Mouse (Mus musculus) heart, embryonic 10.5 days (tissue): ENCODE data around the gene Oprl1. TPM values are rescaled to one million over a fixed set of nuclear protein-coding genes. Genes with fewer than 3 reads are reported as not detected.

Source experiments
- DNase-seq: peaks from one replicate; pipeline ENCODE4 v3.0.0-alpha.2; 2017; ENCODE audit warnings: low spot score
- H3K27ac ChIP-seq: fragments of 300-500 bp; sonication (generic); 2 replicates; pipeline ENCODE4 v1.5.1; 2016; ENCODE audit warnings: mild to moderate bottlenecking
- H3K27me3 ChIP-seq: fragments of 300-500 bp; sonication (generic); 2 replicates; pipeline ENCODE4 v1.6.1; 2016; ENCODE audit warnings: mild to moderate bottlenecking; ENCODE audit not compliant: poor library complexity, insufficient read depth, severe bottlenecking
- H3K36me3 ChIP-seq: fragments of 300-500 bp; sonication (generic); 2 replicates; pipeline ENCODE4 v1.6.1; 2016; ENCODE audit warnings: mild to moderate bottlenecking, moderate library complexity
- H3K4me1 ChIP-seq: fragments of 300-500 bp; sonication (generic); 2 replicates; pipeline ENCODE4 v1.6.1; 2016; ENCODE audit warnings: mild to moderate bottlenecking
- H3K4me3 ChIP-seq: fragments of 300-500 bp; sonication (generic); 2 replicates; pipeline ENCODE4 v1.5.1; 2016; ENCODE audit warnings: mild to moderate bottlenecking, moderate library complexity
- H3K9me3 ChIP-seq: fragments of 300-500 bp; sonication (generic); 2 replicates; pipeline ENCODE4 v1.6.1; 2016; ENCODE audit warnings: mild to moderate bottlenecking, moderate library complexity
- WGBS: fragments of 180-500 bp; shearing (Covaris S2); methylation state at CpG from one replicate; pipeline ENCODE4 v1.1.7; 2016; 5-methylcytosine and 5-hydroxymethylcytosine counted together
- polyA plus RNA-seq: library from polyadenylated mRNA; unstranded; fragments of >200 nt; fragmentation: Nextera tagmentation; extraction: Ambion mirVana; gene quantifications from 2 replicates; pipeline ENCODE4 v1.2.1, GENCODE M21; 2016

The Oprl1 gene
- polyA plus RNA-seq: 6.1 and 6.6 TPM in 2 replicates

DNA sequence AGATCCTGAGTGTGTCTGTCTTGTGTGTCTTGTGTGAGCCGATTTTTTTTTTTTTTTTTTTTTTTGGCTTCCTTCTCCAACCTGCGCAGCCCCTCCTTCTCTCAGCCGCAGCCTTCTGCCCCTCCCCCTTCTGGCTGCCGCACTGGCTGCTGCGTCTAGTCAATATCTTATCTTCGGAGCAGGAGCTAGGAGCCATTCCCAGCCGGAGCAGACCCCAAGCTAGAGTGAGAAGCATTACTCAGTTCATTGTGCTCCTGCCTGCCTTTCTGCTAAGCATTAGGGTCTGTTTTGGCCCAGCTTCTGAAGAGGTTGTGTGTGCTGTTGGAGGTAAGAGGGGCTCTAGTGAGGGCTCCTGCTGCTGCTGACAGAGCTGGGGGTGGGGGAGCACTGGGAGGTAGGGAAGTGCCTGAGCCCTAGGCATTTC lies at the start of gene Oprl1:
Gene Oprl1 (plus strand): TSS at position 114 of the 424 bp plus-strand sequence.
- peak; percentile 85 for DNase-seq
- H3K27me3 ChIP-seq: no peaks in the 10 kb centered on the region
- peaks cover 21% of the 10 kb centered on the region for H3K4me1 ChIP-seq
- H3K4me3 ChIP-seq: peak within 1 kb of the TSS; percentile 54
- 0% methylated on average over 7 of the region's 7 CpGs for WGBS
- H3K9me3 ChIP-seq: no peaks in the 10 kb centered on the region
- peaks cover 13% of the 10 kb centered on the region; the same call in 1 of the 2 replicates for H3K36me3 ChIP-seq
- H3K27ac ChIP-seq: peak within 1 kb of the TSS; percentile 83

- WGBS: 4% methylated on average over 56 of the region's 56 CpGs
- peak overlapping the region; percentile 71 for H3K4me3 ChIP-seq
Observed at GRCm38 (mm10) chr2:181670285-181670912, 44.4 kb upstream of the Oprl1 start.

GRCm38 (mm10) chr2:181670913-181671311 lies 43.9 kb upstream of the Oprl1 start:
- WGBS: 1% methylated on average over 41 of the region's 41 CpGs
- no peak for DNase-seq

More at GRCm38 (mm10) chr2:181670285-181670912, 44.4 kb upstream of the Oprl1 start:
- peaks cover 73% of the 10 kb centered on the region for H3K27me3 ChIP-seq
- peak overlapping the region; percentile 84 for H3K27ac ChIP-seq
- H3K4me1 ChIP-seq: peaks cover 35% of the 10 kb centered on the region
- no peaks in the 10 kb centered on the region; the same call in 1 of the 2 replicates for H3K9me3 ChIP-seq
- H3K36me3 ChIP-seq: peaks cover 4% of the 10 kb centered on the region; the same call in 1 of the 2 replicates
- DNase-seq: no peak

GRCm38 (mm10) chr2:181671326-181671725 lies 43.5 kb upstream of the Oprl1 start, which contains the start of gene Sox18:
Sox18 (minus strand) TSS chr2:181671640.
- peak within 1 kb of the TSS; percentile 71 for H3K4me3 ChIP-seq
- WGBS: under 1% methylated on average over 43 of the region's 43 CpGs
- peaks cover 4% of the 10 kb centered on the region; the same call in 1 of the 2 replicates for H3K36me3 ChIP-seq
- peaks cover 73% of the 10 kb centered on the region for H3K27me3 ChIP-seq
- H3K27ac ChIP-seq: peak within 1 kb of the TSS; percentile 84
- DNase-seq: no peak
- H3K4me1 ChIP-seq: peaks cover 43% of the 10 kb centered on the region
- H3K9me3 ChIP-seq: no peaks in the 10 kb centered on the region; the same call in 1 of the 2 replicates

More at GRCm38 (mm10) chr2:181670913-181671311, 43.9 kb upstream of the Oprl1 start:
- peak overlapping the region; percentile 84 for H3K27ac ChIP-seq
- peaks cover 73% of the 10 kb centered on the region for H3K27me3 ChIP-seq
- H3K9me3 ChIP-seq: no peaks in the 10 kb centered on the region; the same call in 1 of the 2 replicates
- peaks cover 40% of the 10 kb centered on the region for H3K4me1 ChIP-seq
- peaks cover 4% of the 10 kb centered on the region; the same call in 1 of the 2 replicates for H3K36me3 ChIP-seq
- peak overlapping the region; percentile 71 for H3K4me3 ChIP-seq

- H3K4me3 ChIP-seq: no peak overlapping the region
- WGBS: 22% methylated on average over 7 of the region's 7 CpGs
- DNase-seq: no peak
- H3K27me3 ChIP-seq: peaks cover 74% of the 10 kb centered on the region
- no peaks in the 10 kb centered on the region for H3K9me3 ChIP-seq
- peaks cover 46% of the 10 kb centered on the region for H3K4me1 ChIP-seq
- H3K36me3 ChIP-seq: peaks cover 4% of the 10 kb centered on the region; the same call in 1 of the 2 replicates
- no peak overlapping the region; the same call in 1 of the 2 replicates for H3K27ac ChIP-seq
Observed at GRCm38 (mm10) chr2:181671984-181672383, 42.8 kb upstream of the Oprl1 start.

DNA sequence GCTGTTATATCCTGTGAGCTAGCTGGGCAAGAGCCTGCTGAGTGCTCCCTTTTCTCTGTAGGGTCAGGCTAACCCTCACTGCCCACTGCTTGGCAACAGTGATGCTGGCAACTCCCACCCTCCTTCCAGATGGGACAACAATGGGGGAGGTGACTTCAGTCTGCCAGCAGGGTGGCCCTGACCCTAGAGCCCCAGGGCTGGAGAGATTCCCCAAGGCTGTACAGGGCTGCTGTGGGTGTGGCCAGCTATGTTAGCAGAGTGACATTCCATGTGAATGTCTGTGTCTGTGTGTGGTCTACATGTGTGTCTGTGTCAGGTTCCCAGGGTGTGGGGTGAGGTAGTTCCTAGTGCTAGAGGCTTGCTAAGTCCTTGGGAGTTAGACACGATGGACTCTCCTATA lies 41.3 kb upstream of the Oprl1 start:
- 53% methylated on average over 1 of the region's 1 CpGs for WGBS
- no peak overlapping the region for H3K4me3 ChIP-seq
- H3K27me3 ChIP-seq: peaks cover 68% of the 10 kb centered on the region
- H3K27ac ChIP-seq: no peak overlapping the region; the same call in 1 of the 2 replicates
- H3K36me3 ChIP-seq: peaks cover 4% of the 10 kb centered on the region; the same call in 1 of the 2 replicates
- peaks cover 49% of the 10 kb centered on the region for H3K4me1 ChIP-seq
- DNase-seq: no peak
- no peaks in the 10 kb centered on the region for H3K9me3 ChIP-seq

DNA sequence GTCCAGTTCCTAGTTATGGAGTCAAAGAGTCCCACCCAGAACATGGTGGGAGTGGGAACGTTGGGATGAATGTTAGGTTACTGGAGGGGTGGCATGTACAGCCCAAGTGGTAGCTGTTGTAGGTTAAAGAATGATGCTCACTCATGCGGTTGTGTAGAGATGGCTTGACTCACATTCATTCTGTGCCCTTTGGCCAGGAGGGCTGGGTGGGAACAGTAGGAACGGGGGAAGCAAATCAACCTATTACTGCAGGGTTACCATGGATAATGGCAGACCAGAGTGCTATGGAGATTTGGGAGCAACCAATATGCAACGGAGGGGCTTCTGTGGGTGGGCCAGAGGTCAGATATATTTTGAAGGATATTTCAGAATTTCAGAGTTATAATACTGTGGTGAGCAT lies 39.9 kb upstream of the Oprl1 start:
- H3K4me3 ChIP-seq: no peak overlapping the region
- H3K27me3 ChIP-seq: peaks cover 54% of the 10 kb centered on the region
- peaks cover 4% of the 10 kb centered on the region; the same call in 1 of the 2 replicates for H3K36me3 ChIP-seq
- H3K27ac ChIP-seq: peak overlapping the region; percentile 83; the same call in 1 of the 2 replicates
- 82% methylated on average over 4 of the region's 4 CpGs for WGBS
- H3K4me1 ChIP-seq: peaks cover 51% of the 10 kb centered on the region
- no peaks in the 10 kb centered on the region for H3K9me3 ChIP-seq
- no peak for DNase-seq

DNA sequence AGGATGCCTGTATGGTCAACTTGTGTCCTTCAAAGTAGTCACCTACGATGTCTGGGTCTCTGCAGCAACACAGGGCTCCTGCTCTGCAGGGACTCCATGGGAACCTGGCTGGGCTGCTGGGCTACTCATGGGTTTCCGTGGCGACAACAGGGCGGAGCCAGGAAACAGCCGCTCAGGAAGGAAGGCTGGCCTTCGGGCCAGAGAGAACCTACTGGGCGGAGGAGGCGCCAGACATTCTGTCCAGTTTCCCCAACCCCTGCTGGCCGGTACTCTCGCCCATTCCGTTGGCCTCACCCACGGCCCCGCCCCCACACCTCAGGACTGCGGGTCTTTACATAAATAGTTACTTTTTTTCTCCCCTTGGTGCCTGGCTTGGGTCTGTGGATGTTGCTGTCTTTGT lies 39.4 kb upstream of the Oprl1 start:
- WGBS: 2% methylated on average over 14 of the region's 14 CpGs
- peak; percentile 86 for DNase-seq
- Histone ChIP-seq H3K27me3 (peaks cover 48% of the 10 kb centered on the region), H3K36me3 (no peaks in the 10 kb centered on the region), H3K4me1 (peaks cover 46% of the 10 kb centered on the region), H3K4me3 (peak overlapping the region; percentile 52), H3K27ac (peak overlapping the region; percentile 83), H3K9me3 (no peaks in the 10 kb centered on the region)

- H3K27me3 ChIP-seq: peaks cover 39% of the 10 kb centered on the region
- no peaks in the 10 kb centered on the region for H3K9me3 ChIP-seq
- 41% methylated on average over 2 of the region's 2 CpGs for WGBS
- DNase-seq: no peak
- H3K4me1 ChIP-seq: peaks cover 45% of the 10 kb centered on the region
- 0 out of 2 replicates have a peak overlapping the region, but pooled peaks have one; percentile 19 for H3K27ac ChIP-seq
- H3K4me3 ChIP-seq: no peak overlapping the region
- no peaks in the 10 kb centered on the region for H3K36me3 ChIP-seq
Observed at GRCm38 (mm10) chr2:181676424-181676823, 38.4 kb upstream of the Oprl1 start.

GRCm38 (mm10) chr2:181677096-181677754 lies 37.6 kb upstream of the Oprl1 start:
- Histone ChIP-seq H3K27me3 (peaks cover 31% of the 10 kb centered on the region), H3K4me3 (no peak overlapping the region), H3K27ac (0 out of 2 replicates have a peak overlapping the region, but pooled peaks have one; percentile 19), H3K36me3 (no peaks in the 10 kb centered on the region), H3K4me1 (peaks cover 42% of the 10 kb centered on the region), H3K9me3 (no peaks in the 10 kb centered on the region)
- DNase-seq: no peak
- 49% methylated on average over 5 of the region's 5 CpGs for WGBS

- Histone ChIP-seq H3K4me3 (no peak overlapping the region), H3K27me3 (peaks cover 26% of the 10 kb centered on the region), H3K36me3 (no peaks in the 10 kb centered on the region), H3K27ac (no peak overlapping the region), H3K9me3 (no peaks in the 10 kb centered on the region), H3K4me1 (peaks cover 42% of the 10 kb centered on the region)
- 46% methylated on average over 3 of the region's 3 CpGs for WGBS
- DNase-seq: no peak
Observed at GRCm38 (mm10) chr2:181677755-181678098, 37.1 kb upstream of the Oprl1 start.

DNA sequence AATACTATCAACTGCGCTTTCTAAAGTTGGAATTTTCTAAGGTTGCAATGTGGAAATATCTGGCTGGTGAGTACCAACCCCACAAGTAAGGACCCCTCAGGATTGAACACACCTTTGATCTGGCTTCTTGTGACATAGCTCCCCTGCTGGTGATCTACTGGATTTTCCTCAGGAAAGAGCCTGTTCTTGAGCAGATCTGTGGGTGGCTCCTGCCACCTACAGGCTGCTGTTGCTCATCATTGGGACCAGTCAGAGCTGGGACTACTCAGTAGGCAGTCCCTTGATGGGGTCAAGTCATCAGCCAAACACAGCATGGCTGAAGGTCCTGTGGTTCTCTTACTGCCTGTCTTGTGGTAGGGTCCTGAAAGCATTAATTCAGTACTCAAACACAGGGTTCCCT lies 36.0 kb upstream of the Oprl1 start:
- WGBS: 50% methylated on average over 1 of the region's 1 CpGs
- Histone ChIP-seq H3K36me3 (no peaks in the 10 kb centered on the region), H3K4me1 (peaks cover 34% of the 10 kb centered on the region), H3K9me3 (no peaks in the 10 kb centered on the region), H3K27me3 (peaks cover 23% of the 10 kb centered on the region), H3K4me3 (no peak overlapping the region), H3K27ac (no peak overlapping the region)
- peak; percentile 94 for DNase-seq
